Mouse (Mus musculus): ENCODE measurements around the gene Slc25a45.

The Slc25a45 gene

GRCm38 (mm10) chr19:5877618-5878361 is at the start of gene Slc25a45:
TSS of gene Slc25a45 (plus strand) at chr19:5877808.
- DNase-seq (ENCODE audit: low read depth, low spot score) = peak; percentile 93

- DNase-seq (ENCODE audit: low read depth, low spot score) = no peak
Observed at GRCm38 (mm10) chr19:5828155-5828554, 49.5 kb upstream of the Slc25a45 start.

- DNase-seq (ENCODE audit: low read depth, low spot score) = no peak
Observed at GRCm38 (mm10) chr19:5828905-5829304, 48.7 kb upstream of the Slc25a45 start.

DNA sequence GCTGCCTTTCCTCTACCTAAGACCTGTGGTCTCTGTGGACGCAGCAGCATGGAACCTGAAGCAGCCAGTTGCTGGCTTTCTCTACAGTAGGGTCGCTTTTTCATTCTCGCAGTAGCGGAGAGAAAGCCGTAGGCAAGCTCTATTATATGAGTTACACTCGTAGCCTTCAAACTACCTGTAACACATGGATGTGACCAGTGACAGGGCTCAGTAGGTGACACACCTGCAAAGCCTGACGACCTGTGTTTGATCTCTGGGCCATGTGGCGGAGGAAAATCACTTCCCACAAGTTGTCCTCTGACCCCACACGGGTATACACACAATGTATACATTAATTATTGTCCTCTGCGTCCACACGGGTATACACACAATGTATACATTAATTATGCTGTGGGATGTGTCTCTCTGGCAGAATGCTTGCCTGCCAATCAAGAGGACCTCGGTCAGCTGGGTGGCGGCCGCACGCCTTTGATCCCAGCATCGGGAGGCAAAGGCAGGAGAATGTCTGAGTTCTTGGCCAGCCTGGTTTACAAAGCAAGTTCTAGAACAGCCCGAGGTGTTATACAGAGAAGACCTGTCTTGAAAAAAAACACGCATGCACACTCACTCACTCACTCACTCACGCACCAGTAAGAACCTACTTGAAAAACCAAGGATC is 47.5 kb upstream of the Slc25a45 start:
- no peak for DNase-seq (ENCODE audit: low read depth, low spot score)

DNA sequence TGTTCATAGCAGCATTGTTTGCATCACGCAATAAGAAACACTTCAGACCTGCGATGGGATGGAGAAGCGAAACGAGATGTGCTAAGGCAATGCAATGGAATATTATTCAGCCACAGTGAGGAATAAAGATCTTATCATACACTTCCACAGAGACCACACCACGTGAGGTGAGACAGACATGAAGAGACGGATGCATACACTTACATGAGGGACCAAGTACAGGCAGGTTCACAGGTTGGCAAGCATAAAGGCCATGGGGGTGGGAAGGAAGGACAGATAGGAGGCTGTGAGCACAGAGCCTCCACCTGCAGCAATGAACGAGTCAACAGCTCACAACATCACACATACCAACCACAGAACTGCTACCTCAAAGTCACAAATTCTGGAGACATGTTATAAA is 46.8 kb upstream of the Slc25a45 start:
- DNase-seq (ENCODE audit: low read depth, low spot score) = no peak

DNA sequence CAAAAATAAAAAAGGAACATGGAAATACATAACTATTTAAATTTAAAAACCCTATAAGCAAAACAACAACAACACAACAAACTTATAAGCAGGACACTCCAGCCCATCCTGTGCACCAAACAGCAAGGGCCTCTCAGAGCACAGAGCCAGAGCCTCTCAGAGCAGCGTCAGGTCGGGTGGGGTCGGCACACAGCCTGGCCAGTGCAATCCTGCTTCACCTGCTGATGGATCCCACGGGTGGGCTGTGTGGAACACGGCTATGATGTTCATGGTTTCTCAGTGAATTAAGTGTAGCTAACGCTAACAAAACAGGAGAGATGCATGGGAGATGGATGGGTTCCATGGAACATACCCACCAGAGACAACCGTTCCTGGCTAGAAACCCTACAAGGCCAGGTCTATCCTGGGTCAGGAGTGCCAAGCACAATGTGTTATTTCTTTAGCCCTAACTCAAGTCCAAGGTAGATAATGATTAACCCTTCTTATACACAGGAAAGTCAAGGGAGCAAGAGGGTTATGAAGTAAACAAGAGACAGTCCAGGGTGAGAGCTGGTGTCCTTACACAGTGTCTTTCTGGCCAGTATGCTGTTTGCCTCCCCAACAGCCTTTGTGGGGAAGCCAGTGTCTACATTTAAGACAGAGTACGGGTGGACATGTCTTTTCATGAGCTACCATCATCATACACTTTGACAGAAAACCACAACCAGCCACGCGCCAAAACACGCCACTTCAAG is 46.2 kb upstream of the Slc25a45 start:
- DNase-seq (ENCODE audit: low read depth, low spot score) = no peak

GRCm38 (mm10) chr19:5831958-5832320 is 45.7 kb upstream of the Slc25a45 start:
- DNase-seq (ENCODE audit: low read depth, low spot score) = no peak

GRCm38 (mm10) chr19:5832326-5832725 is 45.3 kb upstream of the Slc25a45 start:
- DNase-seq (ENCODE audit: low read depth, low spot score) = no peak

DNA sequence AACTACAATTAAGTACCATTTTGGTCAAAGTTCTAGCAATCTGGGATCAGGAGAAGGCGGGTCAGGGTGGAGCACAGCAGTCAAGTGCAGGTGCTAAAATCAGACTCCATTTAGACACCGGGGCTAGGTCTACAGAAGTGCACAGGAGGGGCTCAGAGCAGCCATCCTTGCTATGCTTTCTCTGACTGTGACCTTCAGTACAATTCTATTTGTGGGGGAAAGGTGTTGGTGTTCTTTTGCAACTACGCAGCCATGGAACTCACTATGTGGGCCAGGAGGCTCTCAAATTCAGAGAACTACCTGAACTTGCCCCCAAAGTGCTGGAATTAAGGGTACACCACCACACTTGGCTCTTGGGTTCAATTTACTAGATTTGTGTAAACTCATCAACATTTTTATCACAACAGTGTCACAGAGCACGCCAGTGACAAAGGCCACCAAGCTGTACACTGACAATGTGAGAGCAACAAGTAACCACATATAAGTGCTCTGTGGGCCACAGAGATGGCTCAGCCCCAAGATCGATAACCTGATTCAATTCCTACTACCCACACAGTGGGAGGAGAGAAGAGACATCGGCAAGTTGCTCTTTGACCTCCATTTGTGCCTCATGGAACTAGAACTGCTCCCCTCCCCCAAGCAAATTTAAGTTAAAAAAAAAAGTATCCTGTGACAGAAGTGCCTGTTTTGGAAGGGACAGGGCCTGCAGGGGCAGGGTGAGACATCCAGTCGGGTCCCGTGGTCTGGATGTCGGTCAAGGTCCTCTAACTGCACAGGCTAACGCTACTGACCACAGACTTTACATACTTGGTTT is 44.1 kb upstream of the Slc25a45 start:
- DNase-seq (ENCODE audit: low read depth, low spot score) = no peak

DNA sequence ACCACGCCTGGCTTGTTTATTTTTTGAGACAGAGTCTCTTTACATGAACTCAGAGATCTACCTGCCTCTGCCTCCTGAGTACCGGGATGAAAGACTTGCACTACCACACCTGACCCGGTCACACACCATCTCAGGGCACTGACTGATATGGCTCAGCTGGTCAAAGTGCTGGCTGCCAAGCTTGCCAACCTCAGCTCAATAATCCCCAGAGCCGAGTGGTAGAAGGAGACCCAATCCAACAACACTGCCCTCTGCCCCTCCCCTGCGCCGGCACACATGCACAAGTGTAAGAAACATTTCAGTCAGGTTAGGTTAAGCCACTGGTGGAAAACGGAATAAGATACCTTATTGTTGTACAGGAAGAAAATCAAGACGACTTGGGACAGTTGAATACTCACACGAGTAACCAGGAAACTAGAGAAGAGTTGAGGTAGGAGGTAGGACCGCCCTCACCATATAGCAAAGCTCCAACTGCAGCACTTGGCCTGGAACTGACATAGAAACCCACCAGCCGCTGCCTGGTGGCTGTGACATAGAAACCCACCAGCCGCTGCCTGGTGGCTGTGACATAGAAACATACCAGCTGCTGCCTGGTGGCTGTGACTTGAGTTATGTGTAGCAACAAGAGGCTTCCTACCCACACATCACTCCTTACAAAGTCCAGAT is 43.2 kb upstream of the Slc25a45 start:
- DNase-seq (ENCODE audit: low read depth, low spot score) = no peak

GRCm38 (mm10) chr19:5835054-5835921 is 42.3 kb upstream of the Slc25a45 start:
- no peak for DNase-seq (ENCODE audit: low read depth, low spot score)

DNA sequence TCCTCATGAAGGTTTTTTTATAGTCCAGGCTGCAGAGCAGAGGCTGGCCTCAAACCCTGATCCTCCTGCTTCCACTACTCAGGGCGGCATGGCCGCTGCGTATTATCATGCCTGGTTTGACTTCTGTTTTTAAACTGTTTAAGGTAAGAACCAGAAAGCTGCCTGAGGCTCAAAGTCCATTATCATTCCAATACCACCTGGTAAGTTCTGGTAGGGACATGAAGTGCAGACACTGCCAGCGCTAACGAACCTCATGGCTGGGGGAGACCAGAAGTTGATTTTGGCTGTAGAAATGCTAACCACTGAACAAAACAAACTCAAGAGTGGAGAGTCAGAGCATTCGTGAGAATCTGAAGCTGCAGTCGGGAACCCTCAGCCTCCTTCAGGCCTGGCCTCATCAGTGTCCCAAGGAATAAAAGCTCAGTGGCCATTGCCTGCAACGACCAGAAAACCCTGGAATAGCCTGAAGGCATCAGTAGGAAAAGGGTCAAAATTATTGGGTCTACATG is 41.6 kb upstream of the Slc25a45 start:
- no peak for DNase-seq (ENCODE audit: low read depth, low spot score)

DNA sequence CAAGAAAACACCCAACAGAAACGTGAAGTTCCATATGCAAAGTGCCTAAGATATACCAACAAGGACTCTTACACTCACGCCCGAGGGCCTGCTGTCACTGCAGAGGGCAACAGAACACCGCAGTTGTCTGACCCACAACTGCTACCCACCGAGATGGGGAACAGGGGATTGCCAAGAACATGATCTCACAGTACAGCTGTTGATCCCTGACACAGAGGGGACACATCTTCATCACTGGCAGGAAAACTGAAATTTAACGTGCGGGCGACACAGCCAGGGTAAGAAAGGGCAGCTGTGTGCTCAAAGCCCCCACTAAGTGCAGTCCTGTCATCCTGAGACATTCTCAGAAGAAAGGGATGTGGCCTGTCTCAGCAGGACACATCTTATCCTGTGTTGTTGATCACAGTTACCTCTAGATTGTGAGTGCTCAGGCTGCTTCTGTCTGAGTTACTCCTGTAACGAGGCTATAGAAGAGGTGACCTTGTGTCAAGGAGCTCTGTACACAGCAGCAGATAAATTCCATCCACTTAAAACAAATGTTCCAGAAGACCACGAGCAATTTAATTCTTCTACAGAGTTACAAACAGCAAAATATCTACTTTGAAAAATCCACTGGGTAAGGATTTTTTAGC is 40.6 kb upstream of the Slc25a45 start:
- DNase-seq (ENCODE audit: low read depth, low spot score) = no peak

GRCm38 (mm10) chr19:5837606-5838005 is 40.0 kb upstream of the Slc25a45 start:
- no peak for DNase-seq (ENCODE audit: low read depth, low spot score)

- no peak for DNase-seq (ENCODE audit: low read depth, low spot score)
Observed at GRCm38 (mm10) chr19:5838136-5838891, 39.3 kb upstream of the Slc25a45 start.

DNA sequence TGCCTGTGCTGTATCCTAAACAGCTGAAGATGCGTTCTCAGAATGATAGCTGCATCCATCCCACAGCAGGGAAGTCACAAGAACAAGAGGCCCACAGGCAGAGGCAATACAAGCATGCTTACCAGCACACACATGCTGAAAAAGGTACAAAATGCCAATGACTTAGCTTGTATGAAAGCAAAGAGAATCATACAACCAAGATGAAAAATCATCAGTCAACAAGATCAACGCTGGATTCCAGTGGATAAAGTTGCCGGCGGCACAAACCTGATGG is 38.8 kb upstream of the Slc25a45 start:
- no peak for DNase-seq (ENCODE audit: low read depth, low spot score)

GRCm38 (mm10) chr19:5839317-5840085 is 38.1 kb upstream of the Slc25a45 start:
- no peak for DNase-seq (ENCODE audit: low read depth, low spot score)
